Mouse (Mus musculus): ENCODE results near the gene Prr13. TPM values are rescaled to one million over a fixed set of nuclear protein-coding genes. Genes with fewer than 3 reads are reported as not detected.

Gene Prr13
- polyA plus RNA-seq, 1 experiment from 2014 or later: 93.7 TPM

Other genes starting within 250 kb of the Prr13 start
- 5.8 and 6.8 TPM in 2 replicates for gene Itgb7, start 227.1 kb upstream of the Prr13 start, polyA plus RNA-seq (2015; fragmentation: Nextera tagmentation; extraction: Ambion mirVana)
- gene Rarg, start 201.5 kb upstream of the Prr13 start, polyA plus RNA-seq (2015; fragmentation: Nextera tagmentation; extraction: Ambion mirVana): 112 and 123 TPM in 2 replicates
- gene Gm9918, start 188.5 kb upstream of the Prr13 start, polyA plus RNA-seq (2015; fragmentation: Nextera tagmentation; extraction: Ambion mirVana): 1.6 and 1.7 TPM in 2 replicates
- 84.0 and 88.6 TPM in 2 replicates for gene Mfsd5, start 179.6 kb upstream of the Prr13 start, polyA plus RNA-seq (2015; fragmentation: Nextera tagmentation; extraction: Ambion mirVana)
- gene Espl1, start 162.8 kb upstream of the Prr13 start, polyA plus RNA-seq (2015; fragmentation: Nextera tagmentation; extraction: Ambion mirVana): 20.2 and 24.5 TPM in 2 replicates
- 398 and 407 TPM in 2 replicates for gene Pfdn5, start 132.9 kb upstream of the Prr13 start, polyA plus RNA-seq (2015; fragmentation: Nextera tagmentation; extraction: Ambion mirVana)
- gene Myg1, start 127.3 kb upstream of the Prr13 start, polyA plus RNA-seq (2015; fragmentation: Nextera tagmentation; extraction: Ambion mirVana): 95.6 and 99.4 TPM in 2 replicates
- gene Aaas, start 108.3 kb upstream of the Prr13 start, polyA plus RNA-seq (2015; fragmentation: Nextera tagmentation; extraction: Ambion mirVana): 61.2 and 63.0 TPM in 2 replicates
- gene Sp7, start 91.8 kb upstream of the Prr13 start, polyA plus RNA-seq (2015; fragmentation: Nextera tagmentation; extraction: Ambion mirVana): 35.4 and 35.8 TPM in 2 replicates
- gene Sp1, start 52.9 kb upstream of the Prr13 start, polyA plus RNA-seq (2015; fragmentation: Nextera tagmentation; extraction: Ambion mirVana): 10.0 and 11.8 TPM in 2 replicates
- gene Amhr2, start 13.7 kb upstream of the Prr13 start, polyA plus RNA-seq (2015; fragmentation: Nextera tagmentation; extraction: Ambion mirVana): 0.59 and 0.75 TPM in 2 replicates
- 223 and 231 TPM in 2 replicates for gene Pcbp2, start 11.5 kb downstream of the Prr13 start, polyA plus RNA-seq (2015; fragmentation: Nextera tagmentation; extraction: Ambion mirVana)
- 5.1 TPM in 1 of 2 replicates, not detected in the other for gene Gm10337, start 44.7 kb downstream of the Prr13 start, polyA plus RNA-seq (2015; fragmentation: Nextera tagmentation; extraction: Ambion mirVana)
- gene Map3k12, start 58.0 kb downstream of the Prr13 start, polyA plus RNA-seq (2015; fragmentation: Nextera tagmentation; extraction: Ambion mirVana): 19.8 and 21.3 TPM in 2 replicates
- gene Tarbp2, start 59.2 kb downstream of the Prr13 start, polyA plus RNA-seq (2015; fragmentation: Nextera tagmentation; extraction: Ambion mirVana): 83.9 and 94.7 TPM in 2 replicates
- gene Npff, start 65.9 kb downstream of the Prr13 start, polyA plus RNA-seq (2015; fragmentation: Nextera tagmentation; extraction: Ambion mirVana): 3.8 and 3.9 TPM in 2 replicates
- gene Gm28047, start 166.0 kb downstream of the Prr13 start, polyA plus RNA-seq (2015; fragmentation: Nextera tagmentation; extraction: Ambion mirVana): 0.56 TPM in 1 of 2 replicates, not detected in the other
- 51.3 and 53.7 TPM in 2 replicates for gene Atf7, start 166.4 kb downstream of the Prr13 start, polyA plus RNA-seq (2015; fragmentation: Nextera tagmentation; extraction: Ambion mirVana)
- 59.0 and 65.5 TPM in 2 replicates for gene Atp5g2, start 213.3 kb downstream of the Prr13 start, polyA plus RNA-seq (2015; fragmentation: Nextera tagmentation; extraction: Ambion mirVana)

Data from embryonic facial prominence, embryonic 15.5 days (tissue).